ENCODE assay signal across 11 mouse cellular contexts in the genomic region with DNA sequence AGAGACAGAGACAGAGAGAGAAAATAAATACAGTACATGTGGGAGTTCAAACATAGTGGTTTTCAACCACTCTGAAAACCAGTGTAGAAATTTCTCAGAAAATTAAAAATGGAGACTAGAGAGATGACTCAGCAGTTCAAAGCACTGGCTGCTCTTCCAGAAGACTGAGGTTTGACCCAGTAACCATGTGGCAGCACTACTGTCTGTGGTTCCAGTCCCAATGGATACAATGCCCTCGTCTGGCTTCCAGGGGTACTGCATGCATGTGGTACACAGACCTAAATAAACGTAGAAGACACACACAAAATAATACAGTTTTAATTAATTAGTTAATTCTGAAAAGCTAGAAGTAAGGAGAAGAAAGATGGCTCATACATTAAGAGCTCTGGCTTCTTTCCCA. TPM values are rescaled to one million over a fixed set of nuclear protein-coding genes. Genes with fewer than 3 reads are reported as not detected.
A peak's percentile ranks its signal among the peaks of the same experiment; 100 is the strongest.
DNase-seq lines count a peak whose midpoint lies in the region; ATAC-seq and TF ChIP-seq lines count a peak whose summit lies in the region.
"Had no signal": no experiment of that assay in that cellular context is flagged by ENCODE, and none has a peak within 500 bp of the region (broad histone marks: within the 10 kb centered on the region; RNA-seq: fewer than 3 reads in every experiment).

No protein-coding gene starts in this region.

- no peak overlapping the region for H3K27ac ChIP-seq in gastrocnemius, adult 2 months
- H3K27ac ChIP-seq in midbrain, embryonic 11.5 days (ENCODE audit: low read depth, low read length): no peak overlapping the region
- H3K27ac ChIP-seq in midbrain, embryonic 15.5 days: no peak overlapping the region
- H3K27ac ChIP-seq: limb, embryonic 13.5 days had no signal

- no peak overlapping the region for H3K4me3 ChIP-seq in gastrocnemius, adult 2 months
- H3K4me3 ChIP-seq in midbrain, embryonic 11.5 days (ENCODE audit: low read depth, low read length): no peak overlapping the region
- H3K4me3 ChIP-seq in midbrain, embryonic 15.5 days: no peak overlapping the region
- H3K4me3 ChIP-seq: limb, embryonic 13.5 days had no signal

- H3K4me2 ChIP-seq in midbrain, embryonic 11.5 days: no peak overlapping the region
- no peak overlapping the region for H3K4me2 ChIP-seq in midbrain, embryonic 15.5 days
- H3K4me2 ChIP-seq: limb, embryonic 13.5 days had no signal

- no peak for DNase-seq in gastrocnemius, adult 2 months
- no peak for DNase-seq in gastrocnemius, postnatal 14 days
- peak; percentile 82 for DNase-seq in midbrain, embryonic 11.5 days (ENCODE audit: low spot score, missing footprints)
- peak; percentile 25 for DNase-seq in c-Kit-positive CD71-negative TER-119-negative erythroid progenitor cells, embryonic 14.5 days (ENCODE audit: low read depth)
- DNase-seq in retina, postnatal 1 day: peak; percentile 14
- DNase-seq in gastrocnemius, postnatal 10 days: no peak
- DNase-seq in right cerebral cortex, postnatal 10 days (ENCODE audit: low spot score in 2 of 2): no peak

- peak; percentile 42 for TF ChIP-seq CTCF in gastrocnemius, adult 2 months (IDR thresholded peaks at IDR 0.05)

- intact Hi-C loops in gastrocnemius, adult 2 months (cut with DNase I): no loop called here
- intact Hi-C loops in gastrocnemius, postnatal 14 days (cut with DNase I; ENCODE audit: low total_unique reads): no loop called here

- no peaks in the 10 kb centered on the region for H3K36me3 ChIP-seq in midbrain, embryonic 11.5 days (ENCODE audit: control insufficient read depth, insufficient read depth, low read length)
- no peaks in the 10 kb centered on the region for H3K36me3 ChIP-seq in midbrain, embryonic 15.5 days (replicated peaks)
- H3K36me3 ChIP-seq: limb, embryonic 13.5 days had no signal

- 54% methylated on average over 2 of the region's 2 CpGs for WGBS in midbrain, embryonic 11.5 days
- WGBS in midbrain, embryonic 15.5 days: 68% methylated on average over 2 of the region's 2 CpGs

- H3K9me3 ChIP-seq in midbrain, embryonic 11.5 days (ENCODE audit: control insufficient read depth, low read length): no peaks in the 10 kb centered on the region
- no peaks in the 10 kb centered on the region for H3K9me3 ChIP-seq in midbrain, embryonic 15.5 days
- H3K9me3 ChIP-seq: limb, embryonic 13.5 days had no signal

- no peak overlapping the region for H3K9ac ChIP-seq in midbrain, embryonic 11.5 days (ENCODE audit: low read length)
- H3K9ac ChIP-seq in midbrain, embryonic 15.5 days: no peak overlapping the region
- H3K9ac ChIP-seq: limb, embryonic 13.5 days had no signal

- no peaks in the 10 kb centered on the region for H3K4me1 ChIP-seq in midbrain, embryonic 11.5 days (ENCODE audit: control insufficient read depth, insufficient read depth, low read length)
- no peaks in the 10 kb centered on the region for H3K4me1 ChIP-seq in midbrain, embryonic 15.5 days
- H3K4me1 ChIP-seq: limb, embryonic 13.5 days had no signal

- no peak for ATAC-seq in midbrain, embryonic 11.5 days (ENCODE audit: low FRiP score)
- no peak for ATAC-seq in midbrain, embryonic 15.5 days (replicated peaks)

- H3K27me3 ChIP-seq in midbrain, embryonic 11.5 days (ENCODE audit: control insufficient read depth, insufficient read depth, low read length): no peaks in the 10 kb centered on the region
- no peaks in the 10 kb centered on the region for H3K27me3 ChIP-seq in midbrain, embryonic 15.5 days (replicated peaks)
- H3K27me3 ChIP-seq: limb, embryonic 13.5 days had no signal

RNA-seq across cellular contexts. Expression of a gene that starts 23.4 kb away (rescaled TPM):
- not detected for total RNA-seq in gastrocnemius, adult 2 months (2021)
- total RNA-seq in gastrocnemius, postnatal 14 days (2021): not detected
- not detected in 2 replicates for polyA plus RNA-seq in midbrain, embryonic 11.5 days (2014; fragmentation: Nextera tagmentation; extraction: Ambion mirVana)
- not detected in 2 replicates for polyA plus RNA-seq in midbrain, embryonic 15.5 days (2015; fragmentation: Nextera tagmentation; extraction: Ambion mirVana)
- total RNA-seq in gastrocnemius, postnatal 10 days (2021): not detected
- total RNA-seq: heart, postnatal 10 days had no signal
- polyA plus RNA-seq: limb, embryonic 13.5 days; neural tube, embryonic 11.5 days had no signal

RNA-seq across cellular contexts. Expression of a gene that starts 24.4 kb away (rescaled TPM):
- total RNA-seq in gastrocnemius, adult 2 months (2021): not detected
- not detected for total RNA-seq in gastrocnemius, postnatal 14 days (2021)
- polyA plus RNA-seq in midbrain, embryonic 11.5 days (2014; fragmentation: Nextera tagmentation; extraction: Ambion mirVana): not detected in 2 replicates
- not detected in 2 replicates for polyA plus RNA-seq in midbrain, embryonic 15.5 days (2015; fragmentation: Nextera tagmentation; extraction: Ambion mirVana)
- total RNA-seq in gastrocnemius, postnatal 10 days (2021): not detected
- total RNA-seq: heart, postnatal 10 days had no signal
- polyA plus RNA-seq: limb, embryonic 13.5 days; neural tube, embryonic 11.5 days had no signal

RNA-seq across cellular contexts. Expression of a gene that starts 58.5 kb away (rescaled TPM):
- total RNA-seq in gastrocnemius, adult 2 months (2021): not detected
- not detected for total RNA-seq in gastrocnemius, postnatal 14 days (2021)
- not detected in 2 replicates for polyA plus RNA-seq in midbrain, embryonic 11.5 days (2014; fragmentation: Nextera tagmentation; extraction: Ambion mirVana)
- polyA plus RNA-seq in midbrain, embryonic 15.5 days (2015; fragmentation: Nextera tagmentation; extraction: Ambion mirVana): not detected in 2 replicates
- not detected for total RNA-seq in gastrocnemius, postnatal 10 days (2021)
- polyA plus RNA-seq: limb, embryonic 13.5 days; neural tube, embryonic 11.5 days had no signal

Comparison
In these comparisons a context has a peak if more than half of its experiments do, and no peak if none do; other contexts are left out.
1. DNase-seq: peak in midbrain, embryonic 11.5 days (single experiment), c-Kit-positive CD71-negative TER-119-negative erythroid progenitor cells, embryonic 14.5 days (single experiment) and retina, postnatal 1 day (single experiment); none in gastrocnemius, adult 2 months (single experiment), gastrocnemius, postnatal 14 days (single experiment), gastrocnemius, postnatal 10 days (single experiment) and right cerebral cortex, postnatal 10 days (0 of 2).